Mouse (Mus musculus) midbrain, embryonic 14.5 days (tissue): Measurements from ENCODE around the gene C530008M17Rik. TPM values are rescaled to one million over a fixed set of nuclear protein-coding genes. Genes with fewer than 3 reads are reported as not detected.

Experiments
- ATAC-seq: fragments of 200-750 bp; cut with Nextera tagmentation; 2 replicates; pipeline ENCODE4 v1.8.0; 2017; ENCODE audit warnings: moderate number of reproducible peaks, moderate library complexity; ENCODE audit not compliant: low FRiP score, low TSS enrichment
- DNase-seq: peaks from one replicate; pipeline ENCODE4 v3.0.0-alpha.2; 2015
- H3K27ac ChIP-seq: fragments of 300-500 bp; sonication (generic); replicated peaks from 2 replicates; pipeline ENCODE4 v1.5.1; 2014; ENCODE audit warnings: mild to moderate bottlenecking, low read depth, low read length, moderate library complexity
- H3K27me3 ChIP-seq: fragments of 300-500 bp; sonication (generic); 2 replicates; pipeline ENCODE4 v1.6.1; 2014; ENCODE audit warnings: low read length, control low read depth, mixed read lengths; ENCODE audit not compliant: control insufficient read depth, insufficient read depth
- H3K36me3 ChIP-seq: fragments of 300-500 bp; sonication (generic); 2 replicates; pipeline ENCODE4 v1.6.1; 2014; ENCODE audit warnings: low read length, control low read depth; ENCODE audit not compliant: control insufficient read depth, insufficient read depth
- H3K4me1 ChIP-seq: fragments of 300-500 bp; sonication (generic); 2 replicates; pipeline ENCODE4 v1.6.1; 2014; ENCODE audit warnings: mild to moderate bottlenecking, antibody characterized with exemption, low read length, control low read depth; ENCODE audit not compliant: control insufficient read depth, insufficient read depth
- H3K4me2 ChIP-seq: fragments of 300-500 bp; sonication (generic); 2 replicates; pipeline ENCODE4 v1.6.1; 2014; ENCODE audit warnings: mild to moderate bottlenecking, low read length, moderate library complexity
- H3K4me3 ChIP-seq: fragments of 300-500 bp; sonication (generic); replicated peaks from 2 replicates; pipeline ENCODE4 v1.5.1; 2014; ENCODE audit warnings: low read depth, low read length
- H3K9ac ChIP-seq: fragments of 300-500 bp; sonication (generic); replicated peaks from 2 replicates; pipeline ENCODE4 v1.6.1; 2014; ENCODE audit warnings: mild to moderate bottlenecking, low read length, moderate library complexity
- H3K9me3 ChIP-seq: fragments of 300-500 bp; sonication (generic); 2 replicates; pipeline ENCODE4 v1.6.1; 2016; ENCODE audit warnings: low read length, control low read depth, mixed read lengths; ENCODE audit not compliant: control insufficient read depth
- WGBS: fragments of 180-500 bp; shearing (Covaris S2); extraction: QIAGEN DNeasy Blood & Tissue Kit; methylation state at CpG from one replicate; pipeline ENCODE4 v1.1.7; 2014; 5-methylcytosine and 5-hydroxymethylcytosine counted together
- polyA plus RNA-seq: library from polyadenylated mRNA; unstranded; fragments of >200 nt; fragmentation: Nextera tagmentation; extraction: Ambion mirVana; gene quantifications from 2 replicates; pipeline ENCODE4 v1.2.1, GENCODE M21; 2014

C530008M17Rik gene
- polyA plus RNA-seq, 1 experiment from 2014 or later, result 60.0 TPM

DNA sequence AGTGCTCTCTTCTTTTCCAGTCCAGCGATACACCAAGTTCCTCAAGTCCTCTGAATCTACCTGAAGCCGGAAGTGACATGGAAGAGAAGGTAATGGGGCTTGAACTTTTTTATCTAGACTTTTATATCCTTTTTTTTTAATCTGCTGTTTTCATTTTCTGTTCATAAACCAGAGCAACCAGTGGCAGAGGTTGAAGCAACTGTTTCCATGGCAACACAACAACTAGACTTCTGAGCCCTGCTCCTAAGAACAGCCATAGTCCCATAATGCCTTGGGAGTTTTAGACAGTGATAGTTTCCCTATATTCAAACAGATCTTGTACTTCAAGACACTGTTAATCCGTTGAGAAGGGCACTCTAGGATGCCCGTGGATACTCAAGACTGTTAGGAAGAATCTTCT lies 195.0 kb downstream of the C530008M17Rik start:
- ATAC-seq (no peak), DNase-seq (peak; percentile 61)
- H3K27me3 ChIP-seq, result peaks cover 16% of the 10 kb centered on the region
- WGBS, result 79% methylated on average over 4 of the region's 4 CpGs
- H3K4me3 ChIP-seq, result no peak overlapping the region
- H3K4me1 ChIP-seq, result 0 out of 2 replicates have a peak, but pooled peaks cover 4% of the 10 kb centered on the region
- no peak overlapping the region for H3K9ac ChIP-seq
- no peak overlapping the region for H3K4me2 ChIP-seq
- H3K36me3 ChIP-seq, result peaks cover 29% of the 10 kb centered on the region
- no peak overlapping the region for H3K27ac ChIP-seq
- H3K9me3 ChIP-seq, result no peaks in the 10 kb centered on the region

DNA sequence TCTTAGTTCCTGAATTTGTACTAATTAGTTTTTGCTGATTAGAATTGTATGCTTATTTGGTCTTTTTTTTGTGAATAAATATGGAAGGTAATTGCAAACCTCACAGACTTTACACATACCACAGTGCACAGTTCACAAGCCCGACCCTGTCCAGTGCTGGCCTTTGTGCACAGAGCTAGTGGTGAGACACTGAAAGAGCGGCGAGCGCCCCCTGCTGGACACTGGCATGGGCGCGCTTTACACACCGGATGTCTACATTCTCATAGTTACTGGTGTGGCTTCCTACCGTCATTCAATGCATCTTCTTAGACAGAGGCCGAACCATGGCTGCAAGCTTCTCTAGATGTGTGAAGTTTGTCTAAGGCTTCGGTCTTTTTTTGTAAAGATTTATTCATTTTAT lies 197.2 kb downstream of the C530008M17Rik start:
- Histone ChIP-seq H3K4me1 (0 out of 2 replicates have a peak, but pooled peaks cover 7% of the 10 kb centered on the region), H3K4me3 (no peak overlapping the region), H3K36me3 (peaks cover 43% of the 10 kb centered on the region), H3K27ac (no peak overlapping the region), H3K4me2 (no peak overlapping the region), H3K9me3 (no peaks in the 10 kb centered on the region), H3K27me3 (peaks cover 23% of the 10 kb centered on the region), H3K9ac (no peak overlapping the region)
- ATAC-seq (peak; percentile 84), DNase-seq (peak; percentile 94)
- 12% methylated on average over 10 of the region's 10 CpGs for WGBS

DNA sequence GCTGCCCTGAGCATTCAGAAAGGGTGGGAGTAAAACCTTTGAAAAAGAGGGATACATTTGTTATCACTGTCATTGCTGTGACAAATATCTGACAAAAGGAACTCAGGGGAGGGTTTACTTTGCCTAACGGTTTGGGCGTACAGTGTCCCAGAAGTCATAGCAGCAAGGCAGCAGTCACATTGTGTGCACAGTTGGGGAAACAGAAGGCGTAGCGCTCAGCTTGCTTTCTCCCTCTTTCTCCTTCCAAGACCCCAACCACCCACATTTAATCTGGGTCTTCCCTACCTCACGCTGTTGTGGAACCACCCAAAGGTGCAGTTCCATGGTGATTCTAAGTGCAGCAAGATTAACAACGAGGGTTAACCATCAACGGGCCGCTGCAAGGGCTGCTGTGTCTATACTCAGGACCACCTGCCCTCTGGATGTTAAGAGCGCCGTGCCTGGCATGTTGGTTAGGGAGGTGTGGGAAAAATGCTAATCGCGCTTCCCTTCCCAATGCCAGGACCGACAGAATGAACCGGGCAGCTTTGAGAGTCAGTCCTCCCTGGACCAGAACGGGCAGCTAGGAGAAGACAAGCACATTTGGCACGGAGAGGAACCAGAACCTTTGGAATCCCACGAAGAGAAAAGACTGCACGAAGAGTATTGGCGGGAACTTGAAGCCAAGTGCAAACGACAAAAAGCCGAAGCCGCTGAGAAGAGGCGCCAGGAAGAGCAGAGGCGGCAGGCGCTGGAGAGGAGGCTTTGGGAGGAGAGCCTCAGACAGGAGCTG lies 199.7 kb downstream of the C530008M17Rik start:
- H3K4me3 ChIP-seq, result no peak overlapping the region
- H3K9me3 ChIP-seq, result no peaks in the 10 kb centered on the region
- ATAC-seq, result no peak
- no peak overlapping the region for H3K27ac ChIP-seq
- H3K4me2 ChIP-seq, result peak overlapping the region; percentile 36; the same call in 1 of the 2 replicates
- 0 out of 2 replicates have a peak, but pooled peaks cover 4% of the 10 kb centered on the region for H3K4me1 ChIP-seq
- H3K9ac ChIP-seq, result no peak overlapping the region
- 24% methylated on average over 25 of the region's 25 CpGs for WGBS
- DNase-seq, result peak; percentile 47
- H3K36me3 ChIP-seq, result peaks cover 55% of the 10 kb centered on the region
- peaks cover 23% of the 10 kb centered on the region for H3K27me3 ChIP-seq

DNA sequence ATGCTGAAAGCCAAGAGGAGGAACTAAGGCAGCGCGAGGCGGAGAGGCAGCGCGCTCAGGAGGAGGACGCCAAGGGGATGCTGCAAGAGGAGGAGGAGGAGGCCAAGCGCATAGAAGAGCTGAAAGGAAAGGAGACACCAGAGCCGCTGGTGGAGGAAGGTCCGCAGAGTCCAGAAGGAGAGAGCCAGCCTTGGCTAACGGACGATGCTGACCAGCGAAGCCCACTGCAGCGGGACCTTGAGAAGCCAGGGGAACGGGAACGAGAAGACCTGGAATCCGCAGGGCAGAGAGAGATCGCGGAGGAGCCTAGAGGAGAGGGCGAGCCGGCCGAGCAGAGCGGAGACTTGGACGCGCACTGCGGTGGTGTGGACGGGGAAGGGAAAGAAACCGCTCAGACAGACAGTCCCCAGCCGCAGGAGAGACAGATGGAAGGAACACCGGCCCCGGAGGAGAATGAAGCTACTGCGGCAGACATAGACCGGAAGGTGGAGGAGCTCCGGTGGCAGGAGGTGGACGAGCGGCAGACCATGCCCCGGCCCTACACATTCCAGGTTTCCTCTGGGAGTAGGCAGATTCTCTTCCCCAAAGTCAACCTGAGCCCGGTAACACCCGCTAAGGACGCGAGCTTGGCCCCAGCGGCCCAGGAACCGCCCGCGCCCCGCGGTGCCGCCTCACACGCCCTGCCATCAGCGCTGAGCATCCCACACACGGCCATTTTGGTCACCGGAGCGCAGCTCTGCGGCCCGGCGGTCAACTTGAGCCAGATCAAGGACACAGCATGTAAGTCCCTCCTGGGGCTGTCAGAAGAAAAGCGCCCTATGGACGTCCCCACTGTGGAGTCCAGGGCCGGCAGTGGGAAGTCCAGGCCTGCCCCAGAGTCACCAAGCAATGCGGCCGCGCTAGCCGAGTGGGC lies 201.0 kb downstream of the C530008M17Rik start:
- H3K9ac ChIP-seq, result no peak overlapping the region
- 23% methylated on average over 62 of the region's 62 CpGs for WGBS
- H3K9me3 ChIP-seq, result no peaks in the 10 kb centered on the region
- H3K4me3 ChIP-seq, result peak overlapping the region; percentile 10
- ATAC-seq, result no peak
- peak; percentile 39 for DNase-seq
- H3K27me3 ChIP-seq, result peaks cover 23% of the 10 kb centered on the region
- H3K36me3 ChIP-seq, result peaks cover 51% of the 10 kb centered on the region
- H3K4me1 ChIP-seq, result 0 out of 2 replicates have a peak, but pooled peaks cover 3% of the 10 kb centered on the region
- no peak overlapping the region for H3K27ac ChIP-seq
- peak overlapping the region; percentile 36 for H3K4me2 ChIP-seq

DNA sequence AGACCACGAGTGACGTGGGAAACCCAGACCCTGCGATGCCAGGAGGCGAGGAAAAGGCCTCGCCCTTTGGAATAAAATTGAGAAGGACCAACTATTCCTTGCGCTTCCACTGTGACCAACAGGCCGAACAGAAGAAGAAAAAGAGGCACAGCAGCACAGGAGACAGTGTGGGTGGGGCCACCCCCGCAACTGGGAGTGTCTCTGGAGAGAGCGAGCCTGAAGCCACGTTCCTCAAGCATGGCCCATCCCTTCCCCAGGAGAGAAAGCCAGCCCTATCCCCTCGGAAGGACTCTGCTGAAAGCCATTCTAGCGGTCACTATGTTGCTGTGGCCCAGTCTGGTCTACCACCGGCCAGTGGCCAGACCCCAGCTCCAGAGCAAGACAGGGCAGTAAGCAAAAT lies 202.1 kb downstream of the C530008M17Rik start:
- Histone ChIP-seq H3K27me3 (peaks cover 23% of the 10 kb centered on the region), H3K9ac (no peak overlapping the region), H3K4me3 (no peak overlapping the region), H3K27ac (no peak overlapping the region), H3K36me3 (peaks cover 49% of the 10 kb centered on the region), H3K4me2 (no peak overlapping the region), H3K4me1 (0 out of 2 replicates have a peak, but pooled peaks cover 3% of the 10 kb centered on the region), H3K9me3 (no peaks in the 10 kb centered on the region)
- no peak for DNase-seq
- ATAC-seq, result no peak
- 75% methylated on average over 13 of the region's 13 CpGs for WGBS

DNA sequence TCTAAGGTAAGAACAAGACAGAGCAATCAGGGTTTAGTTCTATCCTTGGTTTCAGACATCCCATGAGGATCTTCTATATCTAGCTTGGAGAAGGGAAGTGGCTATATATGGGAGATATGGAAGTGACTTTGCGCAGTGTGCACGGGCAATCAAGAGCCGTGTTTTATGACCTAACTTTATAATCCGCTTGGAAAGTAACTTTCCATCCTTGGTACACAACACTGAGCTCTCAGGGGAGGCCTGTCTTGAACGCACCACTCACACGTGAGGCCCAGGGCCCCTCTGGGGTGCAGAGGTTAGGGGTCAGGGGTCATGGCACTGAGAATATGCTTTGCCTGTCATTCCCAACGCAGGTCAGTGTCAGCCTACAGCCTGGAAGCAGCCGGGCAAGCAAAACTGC lies 210.5 kb downstream of the C530008M17Rik start:
- Histone ChIP-seq H3K4me1 (peaks cover 4% of the 10 kb centered on the region; the same call in 1 of the 2 replicates), H3K4me2 (no peak overlapping the region), H3K9ac (no peak overlapping the region), H3K27ac (no peak overlapping the region), H3K4me3 (no peak overlapping the region), H3K27me3 (no peaks in the 10 kb centered on the region), H3K36me3 (peaks cover 63% of the 10 kb centered on the region), H3K9me3 (no peaks in the 10 kb centered on the region)
- ATAC-seq (no peak), DNase-seq (no peak)
- WGBS, result 82% methylated on average over 8 of the region's 8 CpGs

DNA sequence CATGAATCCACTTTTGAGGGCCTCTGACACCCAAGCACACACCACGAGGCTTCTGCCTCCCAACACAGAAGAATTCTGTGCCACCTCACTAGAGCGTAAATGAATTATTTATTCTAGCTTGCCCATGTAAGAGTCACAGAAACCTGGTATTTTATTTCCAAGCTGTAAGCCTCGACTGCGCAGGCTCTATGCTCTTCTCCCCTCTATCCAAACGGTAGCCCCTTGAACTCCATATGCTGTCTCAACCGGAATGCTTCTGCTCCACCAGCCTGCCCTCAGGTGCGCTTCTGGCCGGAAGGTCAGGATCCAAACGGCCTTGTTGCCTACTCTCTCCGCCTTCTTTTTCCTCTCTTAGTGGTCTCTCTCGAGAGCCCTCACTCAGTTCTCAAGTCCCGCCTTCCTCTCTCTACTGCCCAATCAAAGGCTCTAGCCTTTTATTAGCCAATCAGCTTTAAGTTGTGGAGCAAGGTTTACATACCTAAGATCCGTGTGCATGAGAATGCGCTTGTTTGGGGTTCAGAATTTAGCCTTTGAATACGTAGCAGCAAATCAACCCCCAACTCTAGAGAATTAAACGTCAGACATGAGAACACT lies 212.5 kb downstream of the C530008M17Rik start:
- DNase-seq (peak; percentile 67), ATAC-seq (no peak; the same call in 1 of the 2 replicates)
- peaks cover 74% of the 10 kb centered on the region for H3K36me3 ChIP-seq
- peaks cover 4% of the 10 kb centered on the region; the same call in 1 of the 2 replicates for H3K4me1 ChIP-seq
- H3K4me2 ChIP-seq, result peak overlapping the region; percentile 32
- no peaks in the 10 kb centered on the region for H3K9me3 ChIP-seq
- H3K9ac ChIP-seq, result no peak overlapping the region
- WGBS, result 24% methylated on average over 16 of the region's 16 CpGs
- no peaks in the 10 kb centered on the region for H3K27me3 ChIP-seq
- H3K27ac ChIP-seq, result no peak overlapping the region
- H3K4me3 ChIP-seq, result 0 out of 2 replicates have a peak overlapping the region, but pooled peaks have one; percentile 5

DNA sequence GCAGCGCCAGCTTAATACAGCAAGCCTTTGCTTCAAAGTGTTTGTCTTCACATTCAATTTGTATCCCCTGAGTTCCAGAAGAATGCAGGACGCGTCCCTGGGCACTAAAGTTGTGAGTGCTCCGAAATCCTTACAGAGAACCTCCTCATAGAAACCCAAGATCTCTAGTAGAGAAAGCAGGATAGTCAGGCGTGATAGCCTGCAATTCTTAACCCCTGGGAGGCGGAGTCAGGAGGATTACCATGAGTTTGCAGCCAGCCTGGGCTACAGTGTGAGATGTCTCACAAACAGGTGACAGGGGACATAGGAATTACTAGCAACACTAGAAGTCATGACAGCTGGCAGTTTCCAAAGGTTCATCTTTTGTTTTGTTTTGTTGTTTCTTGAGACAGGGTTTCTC lies 213.2 kb downstream of the C530008M17Rik start:
- ATAC-seq, result no peak
- DNase-seq, result no peak
- Histone ChIP-seq H3K4me1 (peaks cover 4% of the 10 kb centered on the region; the same call in 1 of the 2 replicates), H3K27ac (no peak overlapping the region), H3K9ac (no peak overlapping the region), H3K36me3 (peaks cover 78% of the 10 kb centered on the region), H3K4me3 (no peak overlapping the region), H3K27me3 (no peaks in the 10 kb centered on the region), H3K4me2 (peak overlapping the region; percentile 32; the same call in 1 of the 2 replicates), H3K9me3 (no peaks in the 10 kb centered on the region)
- WGBS, result 47% methylated on average over 6 of the region's 6 CpGs
